Mouse (Mus musculus) embryonic fibroblast, embryonic 13.5 days (primary cell): ENCODE data around the gene Serf2.

Experiments used
- CTCF ChIP-seq: IDR thresholded peaks from 2 replicates; pipeline ENCODE4 v1.5.1; 2011; ENCODE audit warnings: mild to moderate bottlenecking, control low read depth, low read length, moderate library complexity, borderline replicate concordance; ENCODE audit not compliant: insufficient read depth
- POLR2A ChIP-seq: IDR thresholded peaks from 2 replicates; pipeline ENCODE4 v1.6.1; 2011; ENCODE audit warnings: low read depth, mild to moderate bottlenecking, control low read depth, low read length, moderate library complexity

GRCm38 (mm10) chr2:121418476-121418875, 30.5 kb upstream of the Serf2 start:
- TF ChIP-seq POLR2A (no peak), CTCF (no peak)
